Mouse (Mus musculus) gastrocnemius, postnatal 14 days (tissue): ENCODE data around the gene Dcaf5. TPM values are rescaled to one million over a fixed set of nuclear protein-coding genes. Genes with fewer than 3 reads are reported as not detected.

ENCODE experiments used
- DNase-seq: peaks from one replicate; pipeline ENCODE4 v3.0.0; 2021; ENCODE audit warnings: mixed read lengths
- intact Hi-C: fragments of 180-260 bp; cut with DNase I; formaldehyde crosslinking; loops from one replicate; pipeline ENCODE4 v1.15.1; 2025; ENCODE audit warnings: low total_unique reads
- total RNA-seq, 2 experiments: library from RNA; stranded (reverse); gene quantifications; 2 replicates each; pipeline ENCODE4 v1.2.3; 2021

Gene Dcaf5
- total RNA-seq, 2 experiments from 2014 or later = 26.0 to 27.2 TPM

- intact Hi-C loops = loop anchor here (10.0 kb wide), 1 partner anchor 118 kb away; no protein-coding TSS in a partner anchor
- no peak for DNase-seq
Measured at GRCm38 (mm10) chr12:80372946-80373345, 63.5 kb downstream of the Dcaf5 start.

- intact Hi-C loops = no loop called here
- no peak for DNase-seq
Measured at GRCm38 (mm10) chr12:80367227-80367626, 69.2 kb downstream of the Dcaf5 start.

DNA sequence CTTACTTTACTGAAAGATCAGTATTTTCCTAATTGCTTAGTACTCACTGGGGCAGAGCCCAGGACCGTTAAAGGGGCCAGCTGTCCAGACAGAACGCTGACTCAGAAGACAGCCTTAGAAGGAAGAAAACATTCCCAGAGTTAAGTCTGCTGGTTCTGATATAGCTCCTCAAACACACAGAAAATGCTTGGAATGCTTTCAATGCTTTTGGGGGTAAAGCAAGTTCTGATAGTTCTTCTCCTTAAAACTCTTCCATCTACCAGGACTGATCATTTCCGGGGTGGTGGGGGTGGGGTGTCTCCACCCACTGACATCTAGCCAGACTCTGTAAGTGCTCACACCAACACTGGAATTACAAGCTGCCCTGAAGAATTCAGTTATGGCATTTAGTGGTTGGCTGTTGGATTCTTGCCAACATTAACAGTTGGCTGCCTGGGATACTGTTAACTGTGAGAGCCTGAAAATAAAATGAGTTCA lies 70.4 kb downstream of the Dcaf5 start:
- peak; percentile 16 for DNase-seq
- intact Hi-C loops = no loop called here

DNA sequence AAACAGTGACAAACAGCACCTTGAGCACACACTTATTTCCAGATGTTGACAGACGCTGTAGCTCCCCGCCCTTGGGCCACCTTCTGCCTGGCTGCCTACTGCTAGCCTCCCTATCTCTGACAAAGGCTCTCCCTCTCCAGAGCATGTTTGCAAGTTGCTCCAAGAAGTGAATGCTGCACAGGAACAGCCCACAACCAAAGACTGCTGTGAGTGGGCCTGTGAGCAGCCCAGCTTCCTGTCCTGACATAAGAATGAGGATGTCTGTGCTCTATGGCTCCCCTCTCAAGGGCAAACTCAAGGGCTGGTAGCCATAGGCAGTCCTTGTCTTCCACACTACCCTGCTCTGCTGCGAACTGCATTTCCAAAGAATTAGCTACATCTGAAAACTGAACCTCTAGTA lies 71.1 kb downstream of the Dcaf5 start:
- intact Hi-C loops = no loop called here
- no peak for DNase-seq

DNA sequence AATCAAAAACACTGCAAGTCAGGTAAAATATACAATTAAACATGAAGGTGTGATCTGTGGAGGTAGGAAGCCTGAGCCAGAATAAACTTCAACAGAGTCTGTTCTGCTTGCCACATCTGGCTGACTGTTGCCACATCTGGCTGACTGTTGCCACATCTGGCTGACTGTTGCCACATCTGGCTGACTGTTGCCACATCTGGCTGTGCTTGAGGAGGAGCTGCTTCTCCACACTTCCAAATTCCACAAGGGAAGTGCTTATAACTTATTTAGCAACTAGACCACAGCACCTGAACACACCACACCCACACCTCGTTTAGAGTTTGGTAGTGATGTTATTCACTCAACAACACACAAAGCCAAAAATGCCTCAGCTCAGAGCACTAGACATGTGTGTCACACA lies 74.7 kb downstream of the Dcaf5 start:
- intact Hi-C loops = no loop called here
- no peak for DNase-seq

- no peak for DNase-seq
- intact Hi-C loops = no loop called here
Measured at GRCm38 (mm10) chr12:80360321-80360720, 76.1 kb downstream of the Dcaf5 start.

DNA sequence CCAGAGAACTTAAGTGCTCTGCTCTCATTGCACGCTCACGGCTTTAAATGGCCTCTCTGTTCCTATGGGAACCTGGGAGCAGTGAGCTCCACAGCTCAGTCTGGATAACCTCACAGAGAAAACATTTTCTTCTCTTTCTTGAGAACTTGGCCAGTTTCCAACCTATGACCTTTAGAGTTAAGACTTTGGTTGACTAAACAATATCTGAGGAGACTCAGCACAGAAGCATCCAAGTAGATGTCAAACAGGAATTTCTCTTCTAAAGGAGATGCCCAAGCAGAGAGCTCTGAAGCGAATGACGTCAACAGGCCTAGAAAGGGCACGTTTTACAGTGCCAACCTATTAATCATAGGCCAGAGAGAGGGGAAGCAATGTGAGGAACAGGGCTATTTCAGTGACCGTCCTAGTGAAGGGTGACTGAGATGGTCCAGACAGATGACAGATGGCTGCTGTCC lies 91.6 kb downstream of the Dcaf5 start:
- intact Hi-C loops = no loop called here
- no peak for DNase-seq

GRCm38 (mm10) chr12:80340936-80341335 lies 95.5 kb downstream of the Dcaf5 start:
- no peak for DNase-seq
- intact Hi-C loops = no loop called here

- intact Hi-C loops = loop anchor here (2.0 kb wide), 1 partner anchor 51 kb away; no protein-coding TSS in a partner anchor
- no peak for DNase-seq
Measured at GRCm38 (mm10) chr12:80334162-80334561, 102.2 kb downstream of the Dcaf5 start.

- DNase-seq = no peak
- intact Hi-C loops = no loop called here
Measured at GRCm38 (mm10) chr12:80331634-80332033, 104.8 kb downstream of the Dcaf5 start.

GRCm38 (mm10) chr12:80330819-80331218 lies 105.6 kb downstream of the Dcaf5 start:
- intact Hi-C loops = no loop called here
- DNase-seq = no peak

GRCm38 (mm10) chr12:80329641-80330040 lies 106.8 kb downstream of the Dcaf5 start:
- intact Hi-C loops = no loop called here
- no peak for DNase-seq

- intact Hi-C loops = no loop called here
- no peak for DNase-seq
Measured at GRCm38 (mm10) chr12:80326047-80326446, 110.4 kb downstream of the Dcaf5 start.

DNA sequence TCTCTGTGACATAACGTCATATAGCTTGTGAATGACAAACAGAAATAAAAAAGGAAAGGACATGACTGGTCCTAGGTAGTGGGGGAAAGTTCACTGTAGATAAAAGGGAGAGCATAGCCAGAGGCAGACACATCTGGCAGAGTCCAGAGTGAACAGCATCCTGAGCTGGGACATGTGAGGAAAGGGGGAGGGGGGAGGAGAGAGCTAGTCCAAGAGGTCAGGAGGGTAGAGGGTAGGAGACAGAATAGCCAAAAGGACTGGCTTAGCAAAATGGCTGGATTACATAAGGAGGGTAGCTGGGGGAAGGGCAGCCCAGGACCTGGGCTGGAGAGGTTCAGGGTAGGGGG lies 111.6 kb downstream of the Dcaf5 start:
- intact Hi-C loops = no loop called here

DNA sequence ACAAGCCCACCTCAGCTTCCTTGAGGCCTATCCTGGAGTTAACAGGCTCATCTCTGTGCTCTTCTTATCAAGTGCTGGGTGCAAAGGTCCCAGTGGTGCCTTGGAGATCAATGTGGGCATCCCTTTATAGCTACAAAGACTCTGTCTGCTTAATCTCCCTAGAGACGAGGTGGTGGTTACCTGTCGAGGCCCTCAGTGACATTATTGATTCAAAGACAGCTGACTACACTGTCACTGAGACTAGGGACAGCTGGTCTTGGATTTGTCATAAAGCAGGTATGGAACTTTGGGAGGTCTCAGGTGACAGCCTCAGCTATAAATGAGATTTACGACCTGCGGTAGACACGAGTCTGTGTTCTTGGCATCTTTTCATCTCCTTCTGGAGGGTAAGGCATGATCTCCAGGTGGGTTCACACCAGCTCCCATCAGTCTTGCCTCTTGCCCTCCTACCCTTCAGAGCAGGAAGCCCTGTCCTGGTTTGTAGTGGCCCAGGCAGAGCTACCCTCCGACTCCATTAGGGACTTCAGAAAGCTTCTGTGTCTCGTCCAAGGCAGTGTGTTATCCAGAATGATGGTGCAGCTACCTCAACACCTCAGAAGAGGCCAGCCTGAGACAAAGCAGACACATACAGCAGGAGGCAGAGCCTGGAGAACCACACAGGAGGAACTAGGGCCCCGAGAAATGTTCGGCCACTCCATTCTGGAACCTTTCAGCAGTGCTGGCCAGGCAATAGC lies 112.2 kb downstream of the Dcaf5 start:
- intact Hi-C loops = no loop called here
- DNase-seq = no peak

More for the DNA sequence above, 111.6 kb downstream of the Dcaf5 start:
- DNase-seq = no peak

- intact Hi-C loops = no loop called here
- DNase-seq = no peak
Measured at GRCm38 (mm10) chr12:80323371-80324050, 112.9 kb downstream of the Dcaf5 start.

GRCm38 (mm10) chr12:80322494-80322893 lies 113.9 kb downstream of the Dcaf5 start:
- intact Hi-C loops = no loop called here
- no peak for DNase-seq

- intact Hi-C loops = no loop called here
- DNase-seq = no peak
Measured at GRCm38 (mm10) chr12:80319062-80319461, 117.3 kb downstream of the Dcaf5 start.

DNA sequence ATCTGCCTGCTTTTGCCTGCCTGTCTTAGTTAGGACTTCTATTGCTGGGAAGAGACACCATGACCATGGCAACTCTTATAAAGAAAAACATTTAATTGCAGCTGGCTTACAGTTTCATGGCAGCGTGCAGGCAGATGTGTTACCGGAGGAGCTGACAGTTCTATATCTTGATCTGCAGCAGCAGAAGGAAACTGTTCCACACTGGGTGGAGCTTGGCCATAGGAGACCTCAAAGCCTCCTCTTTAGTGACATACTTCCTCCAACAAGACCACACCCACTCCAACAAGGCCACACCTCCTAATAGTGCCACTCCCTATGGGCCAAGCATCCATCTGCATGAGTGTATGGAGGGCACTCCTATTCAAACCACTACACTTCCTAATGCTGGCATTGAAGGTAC lies 121.1 kb downstream of the Dcaf5 start:
- DNase-seq = no peak
- intact Hi-C loops = no loop called here

DNA sequence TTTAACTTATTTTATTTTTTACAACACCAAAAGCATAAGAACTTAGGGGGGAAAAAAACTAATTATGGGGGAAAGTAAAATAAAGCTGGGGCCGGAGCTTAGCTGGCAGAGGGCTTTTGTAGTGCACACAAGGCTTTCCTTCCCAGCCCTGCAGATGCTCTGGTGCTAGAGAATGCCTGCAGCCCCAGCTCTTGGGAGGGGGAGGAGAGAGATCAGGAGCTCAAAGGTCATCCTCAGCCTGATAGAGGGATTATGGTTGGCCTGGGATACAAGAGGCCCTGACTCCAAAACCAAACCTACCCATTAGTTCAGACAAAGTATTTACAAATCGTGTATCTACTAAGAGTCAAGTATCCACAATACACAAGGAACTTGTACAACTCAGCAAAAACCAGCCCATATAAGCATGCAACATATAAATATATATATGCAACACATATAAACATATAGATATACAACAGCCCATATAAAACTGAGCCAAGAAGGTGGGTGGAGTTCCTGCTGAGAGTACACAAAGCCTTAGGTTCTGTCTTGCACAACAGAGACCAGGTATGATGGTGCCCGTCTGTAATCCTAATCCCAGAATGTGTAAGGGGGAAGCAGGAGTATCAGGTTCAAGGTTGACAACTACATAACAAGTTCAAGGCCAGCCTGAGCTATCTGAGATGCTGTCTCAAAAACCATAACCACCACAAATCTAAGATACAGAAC lies 124.3 kb downstream of the Dcaf5 start:
- intact Hi-C loops = no loop called here
- no peak for DNase-seq
